Comparison of ENCODE assay signal across 19 mouse cellular contexts in the genomic region with DNA sequence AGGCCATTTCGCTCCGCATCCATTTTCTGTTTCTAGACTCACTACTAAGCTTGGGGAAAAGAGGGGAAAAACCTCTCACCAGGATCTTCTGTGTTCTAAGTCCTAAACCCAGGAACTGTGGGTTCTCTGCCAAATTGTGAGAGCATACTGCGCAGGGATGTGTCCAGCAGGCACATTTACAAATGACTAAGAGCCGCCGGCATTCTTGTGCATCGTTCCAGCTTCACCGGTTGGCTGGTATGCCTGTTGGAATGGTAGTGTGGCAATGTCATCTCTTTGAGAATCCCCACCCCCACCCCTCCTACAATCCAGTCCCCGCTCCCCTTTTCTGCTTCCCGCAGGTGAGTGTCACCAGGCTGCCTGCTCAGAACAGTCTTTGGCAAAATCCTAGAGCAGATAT.
DNase-seq lines count a peak whose midpoint lies in the region; ATAC-seq and TF ChIP-seq lines count a peak whose summit lies in the region.
"Had no signal": no experiment of that assay in that cellular context is flagged by ENCODE, and none has a peak within 500 bp of the region (broad histone marks: within the 10 kb centered on the region; RNA-seq: fewer than 3 reads in every experiment).

No protein-coding gene starts in this region.

- 65% methylated on average over 9 of the region's 9 CpGs for WGBS in kidney, embryonic 15.5 days
- WGBS in kidney, embryonic 14.5 days, result 56% methylated on average over 9 of the region's 9 CpGs
- 55% methylated on average over 9 of the region's 9 CpGs for WGBS in forebrain, postnatal 0 days

- no peak overlapping the region for H3K4me2 ChIP-seq in kidney, embryonic 15.5 days
- H3K4me2 ChIP-seq in kidney, embryonic 14.5 days (replicated peaks; ENCODE audit: low read depth, low read length), result no peak overlapping the region
- no peak overlapping the region for H3K4me2 ChIP-seq in forebrain, postnatal 0 days (ENCODE audit: low read depth)
- H3K4me2 ChIP-seq: forebrain, embryonic 13.5 days; limb, embryonic 15.5 days; liver, embryonic 15.5 days had no signal

- no peak overlapping the region for H3K9ac ChIP-seq in kidney, embryonic 15.5 days
- H3K9ac ChIP-seq in kidney, embryonic 14.5 days (ENCODE audit: low read depth, low read length), result no peak overlapping the region
- no peak overlapping the region for H3K9ac ChIP-seq in forebrain, postnatal 0 days
- H3K9ac ChIP-seq: forebrain, embryonic 13.5 days; limb, embryonic 15.5 days; liver, embryonic 15.5 days had no signal

- no peak for TF ChIP-seq CTCF in forebrain, postnatal 0 days (IDR thresholded peaks at IDR 0.05; ENCODE audit: low read depth)

- no peaks in the 10 kb centered on the region for H3K27me3 ChIP-seq in kidney, embryonic 15.5 days
- H3K27me3 ChIP-seq in kidney, embryonic 14.5 days (ENCODE audit: control insufficient read depth, insufficient read depth, low read length), result no peaks in the 10 kb centered on the region
- no peaks in the 10 kb centered on the region for H3K27me3 ChIP-seq in forebrain, postnatal 0 days (ENCODE audit: insufficient read depth, low read length)
- H3K27me3 ChIP-seq: forebrain, embryonic 13.5 days; limb, embryonic 15.5 days; liver, embryonic 15.5 days had no signal

- H3K4me1 ChIP-seq in kidney, embryonic 15.5 days, result peaks cover 14% of the 10 kb centered on the region
- no peaks in the 10 kb centered on the region for H3K4me1 ChIP-seq in kidney, embryonic 14.5 days (ENCODE audit: control insufficient read depth, insufficient read depth, low read length)
- H3K4me1 ChIP-seq in forebrain, postnatal 0 days (ENCODE audit: insufficient read depth), result no peaks in the 10 kb centered on the region
- H3K4me1 ChIP-seq: forebrain, embryonic 13.5 days had no signal

- ATAC-seq in kidney, embryonic 15.5 days (replicated peaks; ENCODE audit: low FRiP score), result peak; percentile 43; the same call in 1 of the 2 replicates
- ATAC-seq in kidney, embryonic 14.5 days (ENCODE audit: low FRiP score, low TSS enrichment), result no peak
- ATAC-seq in forebrain, postnatal 0 days, result no peak
- ATAC-seq in megakaryocyte, adult 5-6 weeks (ENCODE audit: poor library complexity, severe bottlenecking), result no peak
- ATAC-seq: forebrain, embryonic 13.5 days; inflammation-experienced regulatory T-cells, adult 6 months had no signal

- H3K27ac ChIP-seq in kidney, embryonic 15.5 days, result 0 out of 2 replicates have a peak overlapping the region, but pooled peaks have one; percentile 14
- H3K27ac ChIP-seq in kidney, embryonic 14.5 days (ENCODE audit: low read depth, low read length), result no peak overlapping the region
- H3K27ac ChIP-seq in forebrain, postnatal 0 days (ENCODE audit: low read depth, low read length), result no peak overlapping the region
- H3K27ac ChIP-seq: forebrain, embryonic 13.5 days; kidney, postnatal 0 days; limb, embryonic 15.5 days; liver, embryonic 15.5 days; midbrain, embryonic 10.5 days had no signal

- DNase-seq in heart, adult 8-10 months (ENCODE audit: low spot score), result peak; percentile 12
- DNase-seq in heart, adult 11 months, result no peak
- peak; percentile 24 for DNase-seq in 3T3-L1 (ENCODE audit: low read depth, low spot score)
- peak; percentile 2 for DNase-seq in brain, adult 2 months (ENCODE audit: low read depth, low spot score)
- no peak for DNase-seq in forebrain, postnatal 0 days
- DNase-seq: adrenal gland, postnatal 14 days; cerebellum, adult 11-12 months; gastrocnemius, postnatal 36 days; lung, postnatal 4 days; thymus, postnatal 14 days had no signal

- H3K9me3 ChIP-seq in kidney, embryonic 15.5 days (replicated peaks), result no peaks in the 10 kb centered on the region
- H3K9me3 ChIP-seq in kidney, embryonic 14.5 days (ENCODE audit: control insufficient read depth, low read length), result no peaks in the 10 kb centered on the region
- H3K9me3 ChIP-seq in forebrain, postnatal 0 days (ENCODE audit: low read length), result no peaks in the 10 kb centered on the region
- H3K9me3 ChIP-seq: forebrain, embryonic 13.5 days; limb, embryonic 15.5 days; liver, embryonic 15.5 days; midbrain, embryonic 10.5 days had no signal

- H3K4me3 ChIP-seq in kidney, embryonic 15.5 days (replicated peaks), result no peak overlapping the region
- H3K4me3 ChIP-seq in kidney, embryonic 14.5 days (ENCODE audit: low read length), result no peak overlapping the region
- H3K4me3 ChIP-seq in forebrain, postnatal 0 days (ENCODE audit: low read depth, low read length), result no peak overlapping the region
- H3K4me3 ChIP-seq: forebrain, embryonic 13.5 days; limb, embryonic 15.5 days; liver, embryonic 15.5 days; midbrain, embryonic 10.5 days had no signal

- H3K36me3 ChIP-seq in kidney, embryonic 15.5 days, result no peaks in the 10 kb centered on the region
- H3K36me3 ChIP-seq in kidney, embryonic 14.5 days (ENCODE audit: control insufficient read depth, insufficient read depth, low read length), result no peaks in the 10 kb centered on the region
- H3K36me3 ChIP-seq in forebrain, postnatal 0 days (ENCODE audit: insufficient read depth), result no peaks in the 10 kb centered on the region
- H3K36me3 ChIP-seq: limb, embryonic 15.5 days; liver, embryonic 15.5 days; midbrain, embryonic 10.5 days had no signal

Comparison
In these comparisons a context has a peak if more than half of its experiments do, and no peak if none do; other contexts are left out.
1. DNase-seq: peak in heart, adult 8-10 months (single experiment), 3T3-L1 (single experiment) and brain, adult 2 months (single experiment); none in heart, adult 11 months (single experiment) and forebrain, postnatal 0 days (single experiment).